16 mouse cellular contexts compared by ENCODE assay signal in genomic region chr3:89883582-89884041, GRCm38 (mm10). TPM values are rescaled to one million over a fixed set of nuclear protein-coding genes. Genes with fewer than 3 reads are reported as not detected.
DNase-seq lines count a peak whose midpoint lies in the region; ATAC-seq lines count a peak whose summit lies in the region.
"Had no signal": no experiment of that assay in that cellular context is flagged by ENCODE, and none has a peak within 500 bp of the region (broad histone marks: within the 10 kb centered on the region; RNA-seq: fewer than 3 reads in every experiment).

No protein-coding gene starts in this region.

- H3K4me2 ChIP-seq in liver, embryonic 13.5 days = peak overlapping the region; percentile 25; the same call in 1 of the 2 replicates
- H3K4me2 ChIP-seq: stomach, embryonic 15.5 days had no signal

- H3K27me3 ChIP-seq in liver, embryonic 13.5 days = no peaks in the 10 kb centered on the region
- H3K27me3 ChIP-seq: stomach, embryonic 15.5 days had no signal

- peak; percentile 54 for ATAC-seq in liver, embryonic 13.5 days (ENCODE audit: low read depth)
- ATAC-seq: forebrain, embryonic 14.5 days had no signal

- H3K4me3 ChIP-seq in liver, embryonic 13.5 days (replicated peaks) = no peak overlapping the region
- H3K4me3 ChIP-seq: embryonic facial prominence, embryonic 10.5 days; hindbrain, embryonic 10.5 days; stomach, embryonic 15.5 days had no signal

- peak overlapping the region; percentile 51 for H3K9ac ChIP-seq in liver, embryonic 13.5 days
- H3K9ac ChIP-seq: stomach, embryonic 15.5 days had no signal

- peaks cover 79% of the 10 kb centered on the region for H3K4me1 ChIP-seq in liver, embryonic 13.5 days (replicated peaks)
- H3K4me1 ChIP-seq: embryonic facial prominence, embryonic 10.5 days had no signal

- 33% methylated on average over 4 of the region's 4 CpGs for WGBS in liver, embryonic 13.5 days (ENCODE audit: insufficient replicate concordance)

- H3K9me3 ChIP-seq in liver, embryonic 13.5 days (replicated peaks) = no peaks in the 10 kb centered on the region
- H3K9me3 ChIP-seq: embryonic facial prominence, embryonic 10.5 days; hindbrain, embryonic 10.5 days; stomach, embryonic 15.5 days had no signal

- peak overlapping the region; percentile 72 for H3K27ac ChIP-seq in liver, embryonic 13.5 days
- H3K27ac ChIP-seq: embryonic facial prominence, embryonic 10.5 days; hindbrain, embryonic 10.5 days; stomach, embryonic 15.5 days had no signal

- DNase-seq in 416B (ENCODE audit: low read depth) = peak; percentile 95
- peak; percentile 48 for DNase-seq in A20 (ENCODE audit: low read depth, low spot score)
- peak; percentile 47 for DNase-seq in c-Kit-positive CD71-positive TER-119-negative erythroid progenitor cells, embryonic 14.5 days (ENCODE audit: low read depth)
- DNase-seq in liver, embryonic 13.5 days = no peak
- no peak for DNase-seq in frontal cortex, postnatal 25 days (ENCODE audit: low spot score in 2 of 2)
- no peak for DNase-seq in left cerebral cortex, adult 11 months (ENCODE audit: low spot score)
- no peak for DNase-seq in right cerebral cortex, adult 2 months (ENCODE audit: low spot score in 2 of 2)
- DNase-seq: cerebellum, adult 11-12 months; cerebellum, postnatal 36 days; heart, adult 11 months; spleen, adult 18-20 months; thymus, postnatal 25 days had no signal

- H3K36me3 ChIP-seq in liver, embryonic 13.5 days = no peaks in the 10 kb centered on the region
- H3K36me3 ChIP-seq: embryonic facial prominence, embryonic 10.5 days; hindbrain, embryonic 10.5 days; stomach, embryonic 15.5 days had no signal

RNA-seq across cellular contexts. Expression of gene Il6ra, which starts 29.4 kb away (rescaled TPM):
- 1.9 and 2.2 TPM in 2 replicates for polyA plus RNA-seq in liver, embryonic 13.5 days (2015; fragmentation: Nextera tagmentation; extraction: Ambion mirVana)

RNA-seq across cellular contexts. Expression of gene She, which starts 52.4 kb away (rescaled TPM):
- 1.0 and 1.1 TPM in 2 replicates for polyA plus RNA-seq in liver, embryonic 13.5 days (2015; fragmentation: Nextera tagmentation; extraction: Ambion mirVana)

Comparison
In these comparisons a context has a peak if more than half of its experiments do, and no peak if none do; other contexts are left out.
1. DNase-seq: peak in 416B (single experiment), A20 (single experiment) and c-Kit-positive CD71-positive TER-119-negative erythroid progenitor cells, embryonic 14.5 days (single experiment); none in liver, embryonic 13.5 days (single experiment), frontal cortex, postnatal 25 days (0 of 2), left cerebral cortex, adult 11 months (single experiment) and right cerebral cortex, adult 2 months (0 of 2).